Mouse (Mus musculus): ENCODE data around the gene Spock1.

DNA sequence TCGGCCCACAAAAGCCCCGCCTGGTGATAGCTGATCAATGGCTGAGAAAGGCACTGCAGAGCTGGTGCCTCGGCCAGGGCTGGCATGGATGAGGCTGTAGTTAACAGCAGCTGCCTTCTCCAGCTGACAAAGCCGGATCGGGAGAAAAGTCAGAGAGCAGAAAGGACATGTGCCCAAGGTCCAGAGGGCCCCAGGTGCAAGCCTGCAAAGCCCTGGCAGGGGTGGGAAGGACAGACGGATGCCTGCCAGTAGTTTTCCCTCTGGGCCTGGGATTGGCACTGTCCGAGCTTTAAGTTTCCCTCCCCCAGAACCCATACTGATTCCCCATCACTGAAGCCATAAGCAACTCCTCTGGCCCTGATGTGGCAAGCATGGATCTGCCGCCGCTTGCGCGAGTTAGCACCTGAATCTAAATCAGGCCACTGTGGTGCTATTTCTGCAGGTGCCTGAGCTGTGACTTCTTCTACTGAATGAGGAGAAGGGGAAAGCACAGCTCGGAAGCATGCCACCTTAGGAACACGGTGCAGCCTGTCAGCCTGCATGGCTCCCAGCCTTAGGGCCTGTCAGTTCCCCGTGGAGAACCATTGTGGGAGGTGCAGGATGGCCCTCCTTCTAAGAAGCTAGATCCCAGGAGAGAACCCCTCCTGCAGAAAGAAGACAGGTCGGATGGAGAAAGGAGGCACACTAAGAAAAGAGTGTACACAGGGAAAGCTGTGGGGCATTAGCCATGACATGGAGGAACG is 423.5 kb downstream of the Spock1 start:
- no peak for TF ChIP-seq POLR2A (IDR thresholded peaks at IDR 0.05; ENCODE audit: low read depth, low read length)
- no peak for TF ChIP-seq CTCF (IDR thresholded peaks at IDR 0.05; ENCODE audit: extremely low read depth, insufficient read depth, insufficient read length, insufficient replicate concordance)

Data from spleen, adult 2 months (tissue).